Mouse (Mus musculus): ENCODE results near the gene Dennd2a.

DNA sequence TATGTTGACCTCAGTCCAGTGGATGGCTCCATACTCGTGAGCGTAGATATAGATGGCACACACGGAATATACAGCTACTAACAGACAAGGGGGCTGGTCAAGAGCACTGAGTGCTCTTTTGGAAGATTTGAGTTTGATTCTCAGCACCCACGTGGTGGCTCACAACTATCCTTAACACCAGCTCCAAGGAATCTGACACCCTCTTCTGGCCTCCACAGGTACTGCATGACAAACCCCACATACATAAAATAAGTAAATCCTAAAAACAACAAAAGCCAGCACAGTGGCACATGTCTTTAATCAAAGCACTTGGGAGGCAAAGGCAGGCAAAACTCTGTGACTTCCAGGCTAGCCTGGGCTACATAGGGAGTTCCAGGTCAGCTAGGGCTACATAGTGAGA, 74.0 kb downstream of the Dennd2a start:
- no peak for TF ChIP-seq CHD2 (IDR thresholded peaks at IDR 0.05; ENCODE audit: low read depth, low read length)
- TF ChIP-seq ZNF384 (IDR thresholded peaks at IDR 0.05; ENCODE audit: low read depth, low read length) = no peak
- no peak for TF ChIP-seq ZC3H11A (IDR thresholded peaks at IDR 0.05; ENCODE audit: borderline replicate concordance, low read depth, low read length)
- no peak for TF ChIP-seq HCFC1 (IDR thresholded peaks at IDR 0.05; ENCODE audit: borderline replicate concordance, insufficient read depth, low read length)
